Mouse (Mus musculus) bone marrow, adult 2 months (tissue): ENCODE results near the gene Rab21.

Experiments used
- CTCF ChIP-seq: fragments of 200-500 bp; IDR thresholded peaks from 2 replicates; pipeline ENCODE4 v1.5.1; 2011; ENCODE audit warnings: low read length, control low read depth; ENCODE audit not compliant: control insufficient read depth, insufficient read depth
- POLR2A ChIP-seq: fragments of 200-500 bp; IDR thresholded peaks from 2 replicates; pipeline ENCODE4 v1.6.1; 2011; ENCODE audit warnings: low read depth, mild to moderate bottlenecking, control low read depth, low read length, borderline replicate concordance; ENCODE audit not compliant: control insufficient read depth

DNA sequence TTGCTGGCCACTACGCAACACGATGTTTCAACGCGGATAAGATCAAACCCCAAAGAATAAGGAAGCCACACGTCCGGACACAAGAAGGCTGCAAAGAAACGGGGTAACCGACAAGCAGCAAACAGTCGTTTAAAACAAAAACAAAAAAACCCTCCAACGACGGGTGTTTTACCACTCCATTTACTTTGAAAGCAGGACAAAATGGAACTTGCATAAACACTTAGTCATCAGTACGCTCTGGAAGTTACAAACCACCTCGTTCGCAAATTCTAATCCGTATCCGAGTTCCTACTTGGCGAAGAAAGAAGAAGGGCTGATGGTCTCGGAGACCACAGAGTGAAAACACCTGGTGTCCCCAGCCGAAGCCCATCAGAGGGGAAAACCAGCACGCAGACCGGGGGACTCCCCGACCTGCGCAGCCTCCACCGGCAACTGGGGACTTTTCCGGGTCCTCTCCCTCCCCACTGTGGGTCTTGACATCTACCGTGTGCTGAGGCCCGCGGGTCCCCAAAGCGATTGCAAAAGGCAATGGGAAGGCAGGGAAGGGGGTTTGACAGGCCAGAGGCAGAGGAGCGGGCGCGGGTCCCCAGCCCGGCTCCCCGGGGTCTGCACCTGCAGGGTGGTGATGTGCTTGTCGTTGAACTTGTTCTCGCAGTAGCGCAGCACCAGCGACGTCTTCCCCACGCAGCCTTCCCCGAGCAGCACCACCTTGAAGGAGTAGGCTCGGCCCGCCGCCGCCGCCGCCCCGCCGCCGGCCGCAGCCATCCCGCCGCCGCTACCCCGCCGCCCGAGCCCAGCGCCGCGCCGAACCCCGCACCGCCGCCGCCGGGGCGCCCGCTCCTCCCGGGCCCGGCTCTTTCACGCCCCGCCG lies 577 bp downstream of the Rab21 start:
- TF ChIP-seq CTCF, result no peak
- no peak for TF ChIP-seq POLR2A
